Mouse (Mus musculus) hindbrain, embryonic 11.5 days (tissue): Measurements from ENCODE around the gene Eef1akmt4. TPM values are rescaled to one million over a fixed set of nuclear protein-coding genes. Genes with fewer than 3 reads are reported as not detected.

Experiments used
- ATAC-seq: fragments of 200-750 bp; cut with Nextera tagmentation; 2 replicates; pipeline ENCODE4 v1.8.0; 2017; ENCODE audit warnings: mild to moderate bottlenecking, moderate TSS enrichment, moderate library complexity; ENCODE audit not compliant: low FRiP score
- DNase-seq: peaks from one replicate; pipeline ENCODE4 v3.0.0-alpha.2; 2015; ENCODE audit warnings: low spot score
- H3K27ac ChIP-seq: fragments of 300-500 bp; sonication (generic); 2 replicates; pipeline ENCODE4 v1.5.1; 2014; ENCODE audit warnings: mild to moderate bottlenecking, low read depth, low read length
- H3K27me3 ChIP-seq: fragments of 300-500 bp; sonication (generic); 2 replicates; pipeline ENCODE4 v1.6.1; 2014; ENCODE audit warnings: mild to moderate bottlenecking, low read length, moderate library complexity, mixed read lengths; ENCODE audit not compliant: control insufficient read depth, insufficient read depth
- H3K36me3 ChIP-seq: fragments of 300-500 bp; sonication (generic); 2 replicates; pipeline ENCODE4 v1.6.1; 2014; ENCODE audit warnings: mild to moderate bottlenecking, low read length, moderate library complexity, mixed read lengths; ENCODE audit not compliant: control insufficient read depth, insufficient read depth
- H3K4me1 ChIP-seq: fragments of 300-500 bp; sonication (generic); replicated peaks from 2 replicates; pipeline ENCODE4 v1.6.1; 2014; ENCODE audit warnings: low read length, mixed read lengths; ENCODE audit not compliant: control insufficient read depth, insufficient read depth
- H3K4me2 ChIP-seq: fragments of 300-500 bp; sonication (generic); replicated peaks from 2 replicates; pipeline ENCODE4 v1.6.1; 2014; ENCODE audit warnings: mild to moderate bottlenecking, low read depth, low read length
- H3K4me3 ChIP-seq: fragments of 300-500 bp; sonication (generic); 2 replicates; pipeline ENCODE4 v1.5.1; 2014; ENCODE audit warnings: low read depth, low read length
- H3K9ac ChIP-seq: fragments of 300-500 bp; sonication (generic); 2 replicates; pipeline ENCODE4 v1.6.1; 2014; ENCODE audit warnings: low read depth, low read length
- H3K9me3 ChIP-seq: fragments of 300-500 bp; sonication (generic); 2 replicates; pipeline ENCODE4 v1.6.1; 2016; ENCODE audit warnings: low read length; ENCODE audit not compliant: control insufficient read depth
- WGBS: fragments of 180-500 bp; shearing (Covaris S2); extraction: QIAGEN DNeasy Blood & Tissue Kit; methylation state at CpG from one replicate; pipeline ENCODE4 v1.1.7; 2014; 5-methylcytosine and 5-hydroxymethylcytosine counted together
- polyA plus RNA-seq: library from polyadenylated mRNA; unstranded; fragments of >200 nt; fragmentation: Nextera tagmentation; extraction: Ambion mirVana; gene quantifications from 2 replicates; pipeline ENCODE4 v1.2.1, GENCODE M21; 2014

The Eef1akmt4 gene
- polyA plus RNA-seq, 1 experiment from 2014 or later: 32.5 TPM

GRCm38 (mm10) chr16:20595737-20596136, 15.7 kb upstream of the Eef1akmt4 start:
- H3K9ac ChIP-seq: no peak overlapping the region
- no peaks in the 10 kb centered on the region for H3K9me3 ChIP-seq
- 91% methylated on average over 4 of the region's 4 CpGs for WGBS
- no peaks in the 10 kb centered on the region; the same call in 1 of the 2 replicates for H3K4me1 ChIP-seq
- H3K27ac ChIP-seq: no peak overlapping the region
- no peak overlapping the region for H3K4me2 ChIP-seq
- H3K27me3 ChIP-seq: peaks cover 29% of the 10 kb centered on the region
- DNase-seq (no peak), ATAC-seq (no peak)
- no peak overlapping the region for H3K4me3 ChIP-seq
- H3K36me3 ChIP-seq: no peaks in the 10 kb centered on the region

GRCm38 (mm10) chr16:20596687-20597441, 14.5 kb upstream of the Eef1akmt4 start:
- ATAC-seq: no peak
- peaks cover 18% of the 10 kb centered on the region for H3K27me3 ChIP-seq
- no peaks in the 10 kb centered on the region for H3K4me1 ChIP-seq
- no peak overlapping the region for H3K4me3 ChIP-seq
- H3K36me3 ChIP-seq: no peaks in the 10 kb centered on the region
- no peak overlapping the region for H3K27ac ChIP-seq
- no peak overlapping the region for H3K4me2 ChIP-seq
- H3K9ac ChIP-seq: no peak overlapping the region
- no peak for DNase-seq
- WGBS: 74% methylated on average over 7 of the region's 7 CpGs
- H3K9me3 ChIP-seq: no peaks in the 10 kb centered on the region

- Histone ChIP-seq H3K9ac (no peak overlapping the region), H3K36me3 (0 out of 2 replicates have a peak, but pooled peaks cover 4% of the 10 kb centered on the region), H3K4me2 (no peak overlapping the region), H3K4me1 (no peaks in the 10 kb centered on the region), H3K4me3 (no peak overlapping the region), H3K27me3 (no peaks in the 10 kb centered on the region), H3K9me3 (no peaks in the 10 kb centered on the region), H3K27ac (no peak overlapping the region)
- ATAC-seq (no peak), DNase-seq (no peak)
- 81% methylated on average over 5 of the region's 5 CpGs for WGBS
These were observed 10.9 kb upstream of the Eef1akmt4 start for GRCm38 (mm10) chr16:20600511-20600910.

- Histone ChIP-seq H3K9me3 (no peaks in the 10 kb centered on the region), H3K4me3 (no peak overlapping the region), H3K9ac (no peak overlapping the region), H3K27ac (no peak overlapping the region), H3K36me3 (peaks cover 13% of the 10 kb centered on the region), H3K4me1 (no peaks in the 10 kb centered on the region), H3K4me2 (no peak overlapping the region), H3K27me3 (no peaks in the 10 kb centered on the region)
- no peak for ATAC-seq
- WGBS: 83% methylated on average over 9 of the region's 9 CpGs
- DNase-seq: no peak
These were observed 6.7 kb upstream of the Eef1akmt4 start for GRCm38 (mm10) chr16:20604705-20605104.

GRCm38 (mm10) chr16:20610501-20611356, 664 bp upstream of the Eef1akmt4 start:
- no peaks in the 10 kb centered on the region for H3K9me3 ChIP-seq
- H3K27ac ChIP-seq: peak overlapping the region; percentile 82
- WGBS: under 1% methylated on average over 28 of the region's 28 CpGs
- DNase-seq (peak; percentile 88), ATAC-seq (peak; percentile 69)
- no peaks in the 10 kb centered on the region for H3K4me1 ChIP-seq
- H3K4me2 ChIP-seq: peak overlapping the region; percentile 73
- peaks cover 8% of the 10 kb centered on the region for H3K36me3 ChIP-seq
- H3K4me3 ChIP-seq: peak overlapping the region; percentile 80
- H3K9ac ChIP-seq: peak overlapping the region; percentile 95
- no peaks in the 10 kb centered on the region for H3K27me3 ChIP-seq

- H3K4me2 ChIP-seq: peak overlapping the region; percentile 98
- H3K4me3 ChIP-seq: peak overlapping the region; percentile 74
- peak; percentile 43 for ATAC-seq
- H3K27ac ChIP-seq: peak overlapping the region; percentile 91
- H3K9ac ChIP-seq: peak overlapping the region; percentile 86
- peak; percentile 66 for DNase-seq
- peaks cover 9% of the 10 kb centered on the region; the same call in 1 of the 2 replicates for H3K4me1 ChIP-seq
- H3K27me3 ChIP-seq: no peaks in the 10 kb centered on the region; the same call in 1 of the 2 replicates
- no peaks in the 10 kb centered on the region for H3K36me3 ChIP-seq
- H3K9me3 ChIP-seq: no peaks in the 10 kb centered on the region
- WGBS: 2% methylated on average over 70 of the region's 83 CpGs
These were observed 8.4 kb downstream of the Eef1akmt4 start for GRCm38 (mm10) chr16:20619541-20620398.

- Histone ChIP-seq H3K4me2 (peak overlapping the region; percentile 98), H3K4me3 (peak overlapping the region; percentile 74), H3K4me1 (peaks cover 9% of the 10 kb centered on the region; the same call in 1 of the 2 replicates), H3K36me3 (no peaks in the 10 kb centered on the region), H3K27me3 (no peaks in the 10 kb centered on the region; the same call in 1 of the 2 replicates), H3K9ac (peak overlapping the region; percentile 86), H3K9me3 (no peaks in the 10 kb centered on the region), H3K27ac (peak overlapping the region; percentile 91)
- 0% methylated on average over 9 of the region's 9 CpGs for WGBS
- peak; percentile 49 for DNase-seq
- ATAC-seq: peak; percentile 14; the same call in 1 of the 2 replicates
These were observed 9.0 kb downstream of the Eef1akmt4 start for GRCm38 (mm10) chr16:20620399-20620735.

- DNase-seq (peak; percentile 72), ATAC-seq (peak; percentile 52)
- 0% methylated on average over 28 of the region's 32 CpGs for WGBS
- peaks cover 9% of the 10 kb centered on the region; the same call in 1 of the 2 replicates for H3K4me1 ChIP-seq
- no peaks in the 10 kb centered on the region for H3K36me3 ChIP-seq
- H3K9me3 ChIP-seq: no peaks in the 10 kb centered on the region
- H3K4me3 ChIP-seq: peak overlapping the region; percentile 74
- H3K27me3 ChIP-seq: no peaks in the 10 kb centered on the region; the same call in 1 of the 2 replicates
- H3K4me2 ChIP-seq: peak overlapping the region; percentile 98
- H3K9ac ChIP-seq: peak overlapping the region; percentile 86
- peak overlapping the region; percentile 91 for H3K27ac ChIP-seq
These were observed 9.4 kb downstream of the Eef1akmt4 start for GRCm38 (mm10) chr16:20620751-20621190.
